Mouse (Mus musculus) liver, embryonic 14.5 days (tissue): ENCODE measurements around the gene Fam19a2.

ENCODE experiments used
- CTCF ChIP-seq: IDR thresholded peaks from 2 replicates; pipeline ENCODE4 v1.5.1; 2016; ENCODE audit warnings: antibody characterized with exemption, low read depth, control low read depth
- EP300 ChIP-seq: IDR thresholded peaks from 2 replicates; pipeline ENCODE4 v1.6.1; 2016; ENCODE audit warnings: antibody characterized with exemption, low read depth

- TF ChIP-seq EP300 (no peak), CTCF (no peak)
Observed at GRCm38 (mm10) chr10:123637496-123637895, 373.7 kb downstream of the Fam19a2 start.
